Mouse (Mus musculus): ENCODE measurements around the gene Ipo11. TPM values are rescaled to one million over a fixed set of nuclear protein-coding genes. Genes with fewer than 3 reads are reported as not detected.
"Not testable (repeated sequence)": the region's sequence is repeated elsewhere in the genome, so short reads cannot be mapped to it uniquely, and the experiment has no call there.

Gene Ipo11
- polyA plus RNA-seq, 1 experiment from 2014 or later, result 63.1 TPM

- 19% methylated on average over 7 of the region's 7 CpGs for WGBS
- Histone ChIP-seq H3K9ac (no peak overlapping the region), H3K27ac (replicated peaks) (no peak overlapping the region), H3K4me2 (peak overlapping the region; percentile 40), H3K27me3 (replicated peaks) (no peaks in the 10 kb centered on the region), H3K4me1 (peaks cover 4% of the 10 kb centered on the region; the same call in 1 of the 2 replicates), H3K4me3 (no peak overlapping the region; the same call in 1 of the 2 replicates), H3K36me3 (no peaks in the 10 kb centered on the region), H3K9me3 (no peaks in the 10 kb centered on the region; the same call in 1 of the 2 replicates)
- ATAC-seq (ENCODE audit: extremely low read depth, insufficient number of reproducible peaks, low FRiP score, low TSS enrichment), result no peak
Observed at GRCm38 (mm10) chr13:106941211-106941976, 4.6 kb upstream of the Ipo11 start.

- H3K36me3 ChIP-seq, result no peaks in the 10 kb centered on the region
- H3K9ac ChIP-seq, result peak overlapping the region; percentile 94; the same call in 1 of the 2 replicates
- 26% methylated on average over 7 of the region's 7 CpGs for WGBS
- H3K4me1 ChIP-seq, result peaks cover 21% of the 10 kb centered on the region
- H3K4me3 ChIP-seq, result peak overlapping the region; percentile 89
- H3K27me3 ChIP-seq (replicated peaks), result no peaks in the 10 kb centered on the region
- peak overlapping the region; percentile 84 for H3K4me2 ChIP-seq
- no peak overlapping the region for H3K27ac ChIP-seq (replicated peaks)
- no peaks in the 10 kb centered on the region; the same call in 1 of the 2 replicates for H3K9me3 ChIP-seq
- no peak for ATAC-seq (ENCODE audit: extremely low read depth, insufficient number of reproducible peaks, low FRiP score, low TSS enrichment)
Observed at GRCm38 (mm10) chr13:106937138-106937472, 347 bp upstream of the Ipo11 start.

- Histone ChIP-seq H3K4me2 (peak overlapping the region; percentile 84), H3K9me3 (no peaks in the 10 kb centered on the region), H3K4me1 (peaks cover 21% of the 10 kb centered on the region), H3K4me3 (peak overlapping the region; percentile 89), H3K27me3 (replicated peaks) (no peaks in the 10 kb centered on the region), H3K27ac (replicated peaks) (peak overlapping the region; percentile 89), H3K36me3 (no peaks in the 10 kb centered on the region), H3K9ac (peak overlapping the region; percentile 94)
- WGBS, result 8% methylated on average over 9 of the region's 9 CpGs
- ATAC-seq (ENCODE audit: extremely low read depth, insufficient number of reproducible peaks, low FRiP score, low TSS enrichment), result no peak
Observed at GRCm38 (mm10) chr13:106935871-106936255, 895 bp downstream of the Ipo11 start.

- WGBS, result 83% methylated on average over 2 of the region's 2 CpGs
- Histone ChIP-seq H3K9ac (no peak overlapping the region), H3K36me3 (peaks cover 30% of the 10 kb centered on the region), H3K27me3 (replicated peaks) (no peaks in the 10 kb centered on the region), H3K4me3 (no peak overlapping the region), H3K4me2 (no peak overlapping the region), H3K27ac (replicated peaks) (no peak overlapping the region), H3K4me1 (peaks cover 7% of the 10 kb centered on the region), H3K9me3 (peaks cover 4% of the 10 kb centered on the region)
- ATAC-seq (ENCODE audit: extremely low read depth, insufficient number of reproducible peaks, low FRiP score, low TSS enrichment), result no peak
Observed at GRCm38 (mm10) chr13:106929201-106929600, 7.6 kb downstream of the Ipo11 start.

- H3K4me1 ChIP-seq, result peaks cover 7% of the 10 kb centered on the region
- no peak overlapping the region for H3K4me2 ChIP-seq
- H3K9ac ChIP-seq, result no peak overlapping the region
- peaks cover 38% of the 10 kb centered on the region for H3K36me3 ChIP-seq
- peaks cover 4% of the 10 kb centered on the region for H3K9me3 ChIP-seq
- no peak overlapping the region for H3K27ac ChIP-seq (replicated peaks)
- no peak for ATAC-seq (ENCODE audit: extremely low read depth, insufficient number of reproducible peaks, low FRiP score, low TSS enrichment)
- H3K4me3 ChIP-seq, result no peak overlapping the region
- no peaks in the 10 kb centered on the region for H3K27me3 ChIP-seq (replicated peaks)
- WGBS, result 86% methylated on average over 4 of the region's 4 CpGs
Observed at GRCm38 (mm10) chr13:106928296-106928695, 8.5 kb downstream of the Ipo11 start.

- H3K9ac ChIP-seq; H3K4me1 ChIP-seq; ATAC-seq (ENCODE audit: extremely low read depth, insufficient number of reproducible peaks, low FRiP score, low TSS enrichment); H3K4me2 ChIP-seq; H3K9me3 ChIP-seq; H3K27ac ChIP-seq (replicated peaks); H3K27me3 ChIP-seq (replicated peaks); H3K4me3 ChIP-seq: not testable (repeated sequence)
- 87% methylated on average over 3 of the region's 3 CpGs for WGBS
- H3K36me3 ChIP-seq, result peaks cover 59% of the 10 kb centered on the region
Observed at GRCm38 (mm10) chr13:106925921-106926320, 10.8 kb downstream of the Ipo11 start.

- Histone ChIP-seq H3K27me3 (replicated peaks) (no peaks in the 10 kb centered on the region), H3K4me1 (peaks cover 21% of the 10 kb centered on the region), H3K27ac (replicated peaks) (peak overlapping the region; percentile 45; the same call in 1 of the 2 replicates), H3K4me2 (no peak overlapping the region), H3K9me3 (no peaks in the 10 kb centered on the region), H3K9ac (no peak overlapping the region), H3K4me3 (no peak overlapping the region), H3K36me3 (peaks cover 53% of the 10 kb centered on the region)
- no peak for ATAC-seq (ENCODE audit: extremely low read depth, insufficient number of reproducible peaks, low FRiP score, low TSS enrichment)
- WGBS, result 44% methylated on average over 7 of the region's 7 CpGs
Observed at GRCm38 (mm10) chr13:106918322-106919050, 18.3 kb downstream of the Ipo11 start.

- Histone ChIP-seq H3K9me3 (no peaks in the 10 kb centered on the region), H3K36me3 (peaks cover 39% of the 10 kb centered on the region), H3K27ac (replicated peaks) (no peak overlapping the region), H3K4me3 (no peak overlapping the region), H3K4me1 (peaks cover 22% of the 10 kb centered on the region), H3K27me3 (replicated peaks) (no peaks in the 10 kb centered on the region), H3K4me2 (no peak overlapping the region), H3K9ac (no peak overlapping the region)
- WGBS, result 31% methylated on average over 3 of the region's 3 CpGs
- ATAC-seq (ENCODE audit: extremely low read depth, insufficient number of reproducible peaks, low FRiP score, low TSS enrichment), result no peak
Observed at GRCm38 (mm10) chr13:106913125-106913736, 23.5 kb downstream of the Ipo11 start.

- 89% methylated on average over 10 of the region's 10 CpGs for WGBS
- Histone ChIP-seq H3K9me3 (no peaks in the 10 kb centered on the region), H3K4me1 (peaks cover 15% of the 10 kb centered on the region), H3K27ac (replicated peaks) (no peak overlapping the region), H3K4me3 (no peak overlapping the region), H3K9ac (no peak overlapping the region), H3K4me2 (no peak overlapping the region), H3K27me3 (replicated peaks) (no peaks in the 10 kb centered on the region), H3K36me3 (peaks cover 57% of the 10 kb centered on the region)
- no peak for ATAC-seq (ENCODE audit: extremely low read depth, insufficient number of reproducible peaks, low FRiP score, low TSS enrichment)
Observed at GRCm38 (mm10) chr13:106910096-106910495, 26.7 kb downstream of the Ipo11 start.

GRCm38 (mm10) chr13:106907273-106907672 lies 29.5 kb downstream of the Ipo11 start:
- Histone ChIP-seq H3K36me3 (peaks cover 57% of the 10 kb centered on the region), H3K27me3 (replicated peaks) (no peaks in the 10 kb centered on the region), H3K4me3 (no peak overlapping the region), H3K9me3 (no peaks in the 10 kb centered on the region), H3K9ac (no peak overlapping the region), H3K27ac (replicated peaks) (no peak overlapping the region), H3K4me2 (no peak overlapping the region), H3K4me1 (peaks cover 16% of the 10 kb centered on the region)
- no peak for ATAC-seq (ENCODE audit: extremely low read depth, insufficient number of reproducible peaks, low FRiP score, low TSS enrichment)
- 92% methylated on average over 4 of the region's 4 CpGs for WGBS

- ATAC-seq (ENCODE audit: extremely low read depth, insufficient number of reproducible peaks, low FRiP score, low TSS enrichment), result not testable (repeated sequence)
Observed at GRCm38 (mm10) chr13:106905154-106905553, 31.6 kb downstream of the Ipo11 start.

More at GRCm38 (mm10) chr13:106905154-106905553, 31.6 kb downstream of the Ipo11 start:
- not testable (repeated sequence) for H3K9me3 ChIP-seq; H3K27ac ChIP-seq (replicated peaks); H3K27me3 ChIP-seq (replicated peaks); H3K9ac ChIP-seq; H3K4me3 ChIP-seq; H3K4me2 ChIP-seq
- peaks cover 53% of the 10 kb centered on the region for H3K36me3 ChIP-seq
- WGBS, result 86% methylated on average over 6 of the region's 6 CpGs
- peaks cover 16% of the 10 kb centered on the region for H3K4me1 ChIP-seq
